Mouse (Mus musculus) hindbrain, embryonic 13.5 days (tissue): ENCODE data around the gene Ppfibp1. TPM values are rescaled to one million over a fixed set of nuclear protein-coding genes. Genes with fewer than 3 reads are reported as not detected.
A peak's percentile ranks its signal among the peaks of the same experiment; 100 is the strongest.

Experiments used
- ATAC-seq: fragments of 200-750 bp; cut with Nextera tagmentation; 2 replicates; pipeline ENCODE4 v1.8.0; 2017; ENCODE audit warnings: moderate TSS enrichment; ENCODE audit not compliant: low FRiP score
- H3K27ac ChIP-seq: fragments of 300-500 bp; sonication (generic); 2 replicates; pipeline ENCODE4 v1.5.1; 2015; ENCODE audit warnings: inconsistent platforms, mild to moderate bottlenecking, moderate library complexity
- H3K27me3 ChIP-seq: fragments of 300-500 bp; sonication (generic); 2 replicates; pipeline ENCODE4 v1.6.1; 2015; ENCODE audit warnings: mild to moderate bottlenecking, inconsistent platforms
- H3K36me3 ChIP-seq: fragments of 300-500 bp; sonication (generic); 2 replicates; pipeline ENCODE4 v1.6.1; 2015; ENCODE audit warnings: mild to moderate bottlenecking, inconsistent platforms
- H3K4me1 ChIP-seq: fragments of 300-500 bp; sonication (generic); replicated peaks from 2 replicates; pipeline ENCODE4 v1.6.1; 2015; ENCODE audit warnings: inconsistent platforms
- H3K4me2 ChIP-seq: fragments of 300-500 bp; sonication (generic); 2 replicates; pipeline ENCODE4 v1.6.1; 2015; ENCODE audit warnings: inconsistent platforms, mild to moderate bottlenecking, moderate library complexity
- H3K4me3 ChIP-seq: fragments of 300-500 bp; sonication (generic); 2 replicates; pipeline ENCODE4 v1.5.1; 2015; ENCODE audit warnings: mild to moderate bottlenecking, inconsistent platforms
- H3K9ac ChIP-seq: fragments of 300-500 bp; sonication (generic); 2 replicates; pipeline ENCODE4 v1.6.1; 2015; ENCODE audit warnings: mild to moderate bottlenecking, inconsistent platforms
- H3K9me3 ChIP-seq: fragments of 300-500 bp; sonication (generic); 2 replicates; pipeline ENCODE4 v1.6.1; 2016; ENCODE audit warnings: inconsistent platforms
- WGBS: fragments of 180-500 bp; shearing (Covaris S2); methylation state at CpG from one replicate; pipeline ENCODE4 v1.1.7; 2015; 5-methylcytosine and 5-hydroxymethylcytosine counted together
- polyA plus RNA-seq: library from polyadenylated mRNA; unstranded; fragments of >200 nt; fragmentation: Nextera tagmentation; extraction: Ambion mirVana; gene quantifications from 2 replicates; pipeline ENCODE4 v1.2.1, GENCODE M21; 2015

Gene Ppfibp1
- polyA plus RNA-seq, 1 experiment from 2014 or later: 14.7 TPM

DNA sequence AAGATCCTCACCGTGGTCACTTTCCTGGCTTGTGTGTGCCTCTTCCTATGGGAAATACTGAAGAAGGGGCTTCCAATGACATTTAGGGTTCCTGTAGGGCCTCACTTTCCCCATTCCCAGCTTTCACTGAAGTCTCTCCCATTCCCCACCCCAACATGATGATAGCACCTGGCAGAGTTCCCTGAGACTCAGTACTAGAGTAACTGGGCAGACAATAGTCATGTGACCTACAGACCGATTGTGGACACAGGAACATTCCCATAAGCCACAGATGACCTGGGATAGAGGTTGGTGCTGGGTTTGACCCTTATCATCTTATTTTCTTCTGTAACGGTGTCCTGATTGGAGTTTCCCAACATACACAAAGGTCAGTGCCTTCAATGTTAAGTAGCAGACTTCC lies 4.1 kb upstream of the Ppfibp1 start:
- peaks cover 6% of the 10 kb centered on the region for H3K27me3 ChIP-seq
- no peak for ATAC-seq
- H3K4me3 ChIP-seq: no peak overlapping the region
- 91% methylated on average over 3 of the region's 3 CpGs for WGBS
- H3K27ac ChIP-seq: no peak overlapping the region
- H3K4me2 ChIP-seq: no peak overlapping the region
- H3K36me3 ChIP-seq: no peaks in the 10 kb centered on the region
- no peak overlapping the region for H3K9ac ChIP-seq
- peaks cover 18% of the 10 kb centered on the region; the same call in 1 of the 2 replicates for H3K4me1 ChIP-seq
- H3K9me3 ChIP-seq: no peaks in the 10 kb centered on the region

DNA sequence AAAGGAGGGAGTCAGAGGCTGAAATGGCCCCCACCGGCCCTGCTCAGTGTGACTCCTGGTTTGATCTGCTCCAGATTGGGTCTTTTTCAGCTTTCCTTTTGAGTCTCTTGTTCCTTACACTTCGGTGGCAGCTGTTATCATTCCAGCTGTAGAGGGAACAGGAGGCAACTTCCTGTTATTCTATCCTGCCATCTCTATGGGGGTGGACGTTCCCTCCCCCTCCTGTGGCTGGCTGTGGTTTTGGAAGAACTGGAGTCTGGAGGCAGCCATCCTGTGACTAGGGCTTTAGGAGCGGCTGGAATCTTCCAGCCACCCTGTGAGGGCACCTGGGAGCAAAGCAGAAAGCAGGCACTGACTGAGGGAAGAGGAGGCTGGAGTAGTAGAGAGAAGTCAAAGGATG lies 3.4 kb upstream of the Ppfibp1 start:
- no peak overlapping the region for H3K27ac ChIP-seq
- no peak for ATAC-seq
- H3K4me1 ChIP-seq: peaks cover 20% of the 10 kb centered on the region; the same call in 1 of the 2 replicates
- H3K4me3 ChIP-seq: no peak overlapping the region
- H3K9ac ChIP-seq: no peak overlapping the region
- H3K27me3 ChIP-seq: peaks cover 11% of the 10 kb centered on the region
- no peaks in the 10 kb centered on the region for H3K9me3 ChIP-seq
- H3K4me2 ChIP-seq: no peak overlapping the region
- 47% methylated on average over 4 of the region's 4 CpGs for WGBS
- no peaks in the 10 kb centered on the region for H3K36me3 ChIP-seq

DNA sequence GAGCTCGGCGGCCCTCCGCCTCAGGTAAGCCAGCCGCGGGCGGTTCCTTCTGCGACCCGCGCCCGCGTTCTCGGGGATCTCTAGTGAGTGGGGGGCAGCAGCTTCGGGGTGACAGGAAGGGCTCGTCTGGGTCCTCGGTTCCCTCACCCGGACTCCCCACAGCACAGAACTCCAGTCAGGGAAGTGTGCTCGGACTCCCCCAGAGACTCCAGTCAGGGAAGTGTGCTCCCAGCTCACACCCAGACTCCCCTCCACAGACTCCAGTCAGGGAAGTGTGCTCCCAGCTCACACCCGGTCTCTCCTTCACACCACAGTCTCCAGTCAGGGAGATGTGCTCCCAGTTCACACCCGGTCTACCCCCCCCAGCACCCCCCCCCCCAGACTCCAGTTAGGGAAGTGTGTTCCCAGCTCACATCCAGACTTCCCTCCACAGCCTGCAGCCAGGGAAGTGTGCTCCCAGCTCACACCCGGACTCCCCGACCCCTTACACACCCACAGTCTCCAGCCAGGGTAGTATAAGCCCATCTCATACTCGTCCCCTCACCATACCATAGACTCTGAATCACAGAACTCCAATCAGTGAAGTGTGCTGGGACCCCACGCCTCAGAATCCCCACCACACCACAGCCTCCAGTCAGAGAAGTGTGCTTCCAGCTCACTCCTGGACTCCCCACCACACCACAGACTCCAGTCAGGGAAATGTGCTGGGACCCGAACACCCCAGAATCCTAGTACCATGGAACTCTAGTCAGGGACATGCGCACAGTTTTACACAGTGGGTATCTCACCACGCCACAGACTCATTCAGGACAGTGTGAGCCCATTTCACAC lies 588 bp downstream of the Ppfibp1 start:
- peak overlapping the region; percentile 69 for H3K4me3 ChIP-seq
- peak overlapping the region; percentile 80 for H3K9ac ChIP-seq
- H3K27ac ChIP-seq: 0 out of 2 replicates have a peak overlapping the region, but pooled peaks have one; percentile 42
- H3K4me2 ChIP-seq: peak overlapping the region; percentile 79
- peak; percentile 80 for ATAC-seq
- H3K27me3 ChIP-seq: peaks cover 15% of the 10 kb centered on the region
- no peaks in the 10 kb centered on the region for H3K36me3 ChIP-seq
- WGBS: 10% methylated on average over 23 of the region's 26 CpGs
- H3K4me1 ChIP-seq: peaks cover 20% of the 10 kb centered on the region; the same call in 1 of the 2 replicates
- no peaks in the 10 kb centered on the region for H3K9me3 ChIP-seq

DNA sequence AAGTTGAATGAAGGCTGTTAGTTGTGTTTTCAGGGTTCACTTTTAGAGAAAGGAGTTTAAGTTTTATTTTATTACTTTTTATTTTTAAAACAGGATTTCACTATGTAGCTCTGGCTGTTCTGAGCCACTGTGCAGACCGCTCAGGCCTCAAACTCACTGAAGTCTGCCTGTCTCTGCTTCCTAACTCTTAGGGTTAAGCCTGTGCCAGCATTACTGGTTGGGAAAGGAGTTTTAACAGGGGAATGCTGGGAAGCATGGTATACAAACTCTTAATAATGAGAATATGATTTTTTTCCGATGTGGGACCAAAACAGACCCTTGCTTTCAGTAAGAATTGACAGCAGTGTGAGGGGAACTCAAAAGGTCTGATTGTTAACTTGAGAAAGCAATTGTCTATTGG lies 1.9 kb downstream of the Ppfibp1 start:
- Histone ChIP-seq H3K4me1 (peaks cover 20% of the 10 kb centered on the region; the same call in 1 of the 2 replicates), H3K27me3 (peaks cover 18% of the 10 kb centered on the region), H3K4me2 (no peak overlapping the region), H3K9me3 (no peaks in the 10 kb centered on the region), H3K9ac (no peak overlapping the region), H3K27ac (no peak overlapping the region), H3K4me3 (no peak overlapping the region), H3K36me3 (no peaks in the 10 kb centered on the region)
- WGBS: 45% methylated on average over 2 of the region's 2 CpGs
- ATAC-seq: no peak

DNA sequence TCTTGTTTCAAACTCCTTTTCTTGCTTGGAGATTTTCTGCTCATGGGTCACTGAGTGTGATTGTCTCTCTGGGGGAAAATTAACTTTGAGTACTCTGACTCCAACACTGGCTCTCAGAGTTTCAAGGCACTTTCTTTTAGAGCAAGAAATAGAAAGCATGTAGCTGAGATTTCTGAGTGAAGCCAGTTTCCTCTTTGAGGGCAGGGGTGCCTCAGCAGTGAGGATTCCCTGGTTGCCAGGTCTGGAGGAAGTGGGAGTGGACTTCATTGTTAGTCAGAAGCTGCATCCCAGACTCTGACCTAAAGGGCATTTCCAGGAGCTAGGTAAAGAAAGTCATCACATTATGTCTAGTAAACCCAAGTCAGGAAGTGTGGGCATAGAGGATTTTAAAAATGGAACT lies 2.3 kb downstream of the Ppfibp1 start:
- Histone ChIP-seq H3K4me1 (peaks cover 20% of the 10 kb centered on the region; the same call in 1 of the 2 replicates), H3K27ac (no peak overlapping the region), H3K36me3 (no peaks in the 10 kb centered on the region), H3K9me3 (no peaks in the 10 kb centered on the region), H3K4me2 (0 out of 2 replicates have a peak overlapping the region, but pooled peaks have one; percentile 13), H3K27me3 (peaks cover 18% of the 10 kb centered on the region), H3K9ac (no peak overlapping the region), H3K4me3 (no peak overlapping the region)
- no peak for ATAC-seq

DNA sequence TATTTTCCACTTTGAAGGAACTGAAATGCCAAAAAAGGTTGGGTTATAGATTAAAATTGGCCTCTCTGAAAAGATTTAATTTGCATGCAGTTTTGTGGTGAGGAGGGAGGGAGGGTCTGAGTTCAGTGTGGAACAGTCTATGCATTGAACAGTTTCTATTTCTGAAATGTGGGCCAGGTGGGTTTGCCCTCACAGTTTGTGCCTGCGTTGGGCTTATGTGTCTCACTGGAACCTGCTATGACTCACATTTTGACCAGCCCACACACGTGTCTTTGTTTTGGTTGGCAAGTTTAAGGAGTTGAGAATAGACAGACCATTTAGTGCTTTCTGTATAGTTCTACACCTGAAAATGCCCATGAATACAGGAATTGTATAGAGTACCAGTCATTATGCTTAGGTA lies 5.6 kb downstream of the Ppfibp1 start:
- Histone ChIP-seq H3K4me1 (0 out of 2 replicates have a peak, but pooled peaks cover 5% of the 10 kb centered on the region), H3K36me3 (no peaks in the 10 kb centered on the region), H3K4me2 (no peak overlapping the region), H3K9ac (no peak overlapping the region), H3K4me3 (no peak overlapping the region), H3K27me3 (peaks cover 15% of the 10 kb centered on the region), H3K9me3 (no peaks in the 10 kb centered on the region), H3K27ac (no peak overlapping the region)
- no peak for ATAC-seq
- 77% methylated on average over 2 of the region's 2 CpGs for WGBS

DNA sequence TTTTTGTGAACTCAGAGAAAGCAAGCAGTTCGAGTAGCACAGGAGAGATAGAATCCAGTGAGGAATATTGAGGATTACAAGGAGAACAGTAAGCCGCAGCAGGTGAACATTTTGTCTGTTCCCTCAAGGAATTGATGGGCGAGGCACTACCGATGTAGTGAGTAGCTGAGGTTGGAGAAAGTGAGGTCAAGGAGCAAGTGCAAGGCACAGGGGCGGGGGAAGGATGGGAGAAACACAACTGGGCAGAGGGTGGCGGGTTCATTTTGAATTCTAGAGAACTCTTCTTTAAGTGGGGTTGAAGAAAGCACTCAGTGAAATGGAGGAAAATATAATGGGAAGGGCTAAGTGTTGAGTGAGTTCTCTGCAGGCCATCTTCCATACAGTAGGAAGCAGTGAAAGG lies 10.4 kb downstream of the Ppfibp1 start:
- Histone ChIP-seq H3K9ac (no peak overlapping the region), H3K36me3 (no peaks in the 10 kb centered on the region), H3K27ac (no peak overlapping the region), H3K4me1 (no peaks in the 10 kb centered on the region), H3K9me3 (no peaks in the 10 kb centered on the region), H3K4me3 (no peak overlapping the region), H3K4me2 (no peak overlapping the region), H3K27me3 (0 out of 2 replicates have a peak, but pooled peaks cover 3% of the 10 kb centered on the region)
- 87% methylated on average over 6 of the region's 6 CpGs for WGBS
- ATAC-seq: no peak

DNA sequence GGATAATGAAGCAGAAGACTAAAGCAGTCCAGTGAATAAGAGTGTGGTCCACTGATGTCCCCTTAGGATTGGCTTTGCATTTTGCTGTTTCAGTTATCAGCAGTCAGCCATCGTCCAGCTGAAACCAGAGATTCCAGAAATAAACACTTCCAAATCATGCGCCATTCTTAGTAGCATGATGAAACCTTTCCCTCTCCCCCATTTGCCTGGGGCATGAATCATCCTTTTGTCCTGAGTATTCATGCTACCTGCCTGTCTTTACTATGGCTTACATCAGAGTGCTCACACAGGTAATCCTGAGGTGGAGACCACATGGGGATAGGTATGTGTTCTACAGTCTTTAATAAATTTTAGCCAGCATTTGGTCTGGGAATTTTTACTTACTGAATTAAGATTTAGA lies 11.4 kb downstream of the Ppfibp1 start:
- Histone ChIP-seq H3K4me2 (no peak overlapping the region), H3K4me1 (no peaks in the 10 kb centered on the region), H3K36me3 (no peaks in the 10 kb centered on the region), H3K9ac (no peak overlapping the region), H3K27ac (no peak overlapping the region), H3K9me3 (no peaks in the 10 kb centered on the region), H3K4me3 (no peak overlapping the region), H3K27me3 (no peaks in the 10 kb centered on the region)
- WGBS: 88% methylated on average over 2 of the region's 2 CpGs
- ATAC-seq: no peak

DNA sequence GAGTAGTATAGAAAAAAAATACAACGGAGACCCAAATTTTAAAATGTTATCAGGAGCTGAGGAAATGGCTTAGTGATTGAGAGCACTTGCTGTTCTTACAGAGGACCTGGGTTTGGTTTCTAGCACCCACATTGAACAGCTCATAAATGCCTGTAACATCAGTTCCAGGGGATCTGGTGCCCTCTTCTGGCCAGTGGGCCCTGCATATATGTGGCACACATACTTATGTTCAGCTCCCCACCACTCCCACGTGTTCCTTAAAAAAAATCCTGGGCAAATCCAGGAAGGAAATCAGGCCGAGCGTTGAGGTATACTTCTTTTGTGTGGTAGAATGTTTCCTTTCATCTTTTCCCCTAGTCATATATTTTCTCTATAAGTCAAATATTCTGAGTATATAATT lies 13.6 kb downstream of the Ppfibp1 start:
- no peak for ATAC-seq

DNA sequence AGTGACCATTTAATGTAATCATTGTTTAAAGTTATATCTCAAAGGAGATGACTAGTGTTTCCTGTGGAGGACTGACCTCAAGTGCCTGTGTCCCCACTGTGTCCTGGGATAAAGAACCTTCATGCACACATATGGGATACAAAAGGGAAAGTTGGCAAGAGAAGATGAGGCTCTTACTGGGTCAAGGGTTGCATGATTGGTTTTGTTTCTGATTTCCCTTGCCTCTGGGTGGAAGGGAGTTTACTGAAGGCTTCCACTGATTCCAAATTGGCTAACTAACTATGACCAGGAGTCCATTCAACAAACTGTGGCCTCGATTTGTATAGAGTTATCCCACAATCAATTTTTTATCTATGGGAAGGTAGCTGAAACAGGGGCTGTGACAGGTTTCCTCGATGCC lies 15.3 kb downstream of the Ppfibp1 start:
- 76% methylated on average over 2 of the region's 2 CpGs for WGBS
- no peaks in the 10 kb centered on the region for H3K27me3 ChIP-seq
- ATAC-seq: no peak

More for the DNA sequence above, 13.6 kb downstream of the Ppfibp1 start:
- no peak overlapping the region for H3K27ac ChIP-seq
- no peak overlapping the region for H3K4me2 ChIP-seq
- no peaks in the 10 kb centered on the region for H3K27me3 ChIP-seq
- H3K9me3 ChIP-seq: no peaks in the 10 kb centered on the region
- no peak overlapping the region for H3K9ac ChIP-seq
- no peak overlapping the region for H3K4me3 ChIP-seq
- no peaks in the 10 kb centered on the region for H3K36me3 ChIP-seq
- H3K4me1 ChIP-seq: no peaks in the 10 kb centered on the region
- WGBS: 95% methylated on average over 4 of the region's 4 CpGs

DNA sequence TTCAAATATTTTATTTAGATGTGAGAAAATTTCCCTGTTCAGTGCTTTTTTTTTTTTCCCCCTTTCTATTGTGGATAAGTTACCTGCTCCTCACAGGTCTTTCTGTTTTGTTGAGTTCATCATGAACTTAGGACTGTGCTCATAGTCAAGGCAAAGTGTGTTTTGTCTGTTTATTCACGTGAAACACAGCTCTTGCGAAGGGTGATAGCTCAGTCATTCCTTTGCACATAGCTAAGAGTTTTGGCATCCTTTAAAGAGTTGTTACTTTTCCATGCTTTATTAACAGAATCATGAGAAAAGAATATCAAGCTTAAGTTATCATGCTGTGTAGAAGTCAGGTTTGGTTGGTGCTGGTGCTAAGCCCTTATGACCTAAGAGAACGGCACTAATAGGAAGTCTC lies 16.4 kb downstream of the Ppfibp1 start:
- Histone ChIP-seq H3K4me1 (no peaks in the 10 kb centered on the region), H3K27ac (no peak overlapping the region), H3K9ac (no peak overlapping the region), H3K36me3 (no peaks in the 10 kb centered on the region), H3K4me2 (no peak overlapping the region), H3K27me3 (no peaks in the 10 kb centered on the region), H3K4me3 (no peak overlapping the region), H3K9me3 (no peaks in the 10 kb centered on the region)
- 87% methylated on average over 3 of the region's 3 CpGs for WGBS
- ATAC-seq: no peak

More for the DNA sequence above, 15.3 kb downstream of the Ppfibp1 start:
- H3K4me1 ChIP-seq: no peaks in the 10 kb centered on the region
- H3K27ac ChIP-seq: no peak overlapping the region
- H3K4me3 ChIP-seq: no peak overlapping the region
- H3K4me2 ChIP-seq: no peak overlapping the region
- H3K36me3 ChIP-seq: no peaks in the 10 kb centered on the region
- H3K9ac ChIP-seq: no peak overlapping the region
- no peaks in the 10 kb centered on the region for H3K9me3 ChIP-seq

DNA sequence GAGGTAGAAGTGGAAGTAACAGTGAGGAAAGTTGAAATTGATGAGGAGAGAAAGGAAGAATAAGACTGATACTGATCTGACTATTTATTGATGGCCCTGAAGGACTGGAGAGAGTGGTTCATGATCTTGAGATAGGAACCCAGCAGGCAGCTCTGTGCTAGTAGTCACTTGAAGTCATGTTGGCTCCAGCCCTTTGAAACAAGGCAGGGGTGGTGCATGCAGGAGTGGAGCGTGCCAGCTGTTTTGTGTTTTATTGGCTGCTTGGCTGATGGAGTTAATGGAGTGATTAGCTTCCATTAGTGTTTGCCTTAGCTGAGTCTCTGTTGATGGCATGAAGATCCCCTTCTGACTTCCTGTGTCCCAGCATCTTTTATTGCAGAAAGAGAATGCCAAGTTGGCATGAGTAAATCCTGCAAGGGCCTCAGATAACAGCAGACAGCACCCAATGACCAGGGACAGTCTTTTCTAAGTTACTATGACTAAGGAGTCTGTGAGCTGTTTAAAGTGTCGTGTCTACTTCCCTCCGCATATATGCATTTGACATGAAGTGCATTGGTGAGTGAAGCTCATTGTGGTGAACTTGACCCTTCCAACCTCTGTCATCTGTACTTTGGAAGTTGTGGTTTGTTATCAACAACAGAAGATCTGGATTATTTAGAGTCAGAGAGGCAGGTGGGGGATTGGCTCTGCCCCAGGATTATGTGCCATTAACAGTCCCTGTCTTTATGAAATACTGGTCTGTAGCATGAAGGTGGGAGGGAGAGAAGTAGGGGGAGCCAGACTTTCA lies 17.9 kb downstream of the Ppfibp1 start:
- no peaks in the 10 kb centered on the region for H3K27me3 ChIP-seq
- H3K4me2 ChIP-seq: no peak overlapping the region
- H3K4me3 ChIP-seq: no peak overlapping the region
- no peaks in the 10 kb centered on the region for H3K4me1 ChIP-seq
- H3K9me3 ChIP-seq: no peaks in the 10 kb centered on the region
- ATAC-seq: no peak
- H3K9ac ChIP-seq: no peak overlapping the region
- H3K36me3 ChIP-seq: no peaks in the 10 kb centered on the region
- no peak overlapping the region for H3K27ac ChIP-seq
- 88% methylated on average over 3 of the region's 3 CpGs for WGBS
